Mouse (Mus musculus): ENCODE data around the gene Ccni.

Gene Ccni

GRCm38 (mm10) chr5:93198232-93198631 is 8.1 kb downstream of the Ccni start:
- no peak for DNase-seq (ENCODE audit: low spot score)

- DNase-seq (ENCODE audit: low spot score): no peak
Observed at GRCm38 (mm10) chr5:93190428-93190827, 15.9 kb downstream of the Ccni start.

GRCm38 (mm10) chr5:93189607-93190006 is 16.7 kb downstream of the Ccni start:
- DNase-seq (ENCODE audit: low spot score): no peak

GRCm38 (mm10) chr5:93184548-93184947 is 21.7 kb downstream of the Ccni start:
- no peak for DNase-seq (ENCODE audit: low spot score)

GRCm38 (mm10) chr5:93183311-93183710 is 23.0 kb downstream of the Ccni start:
- no peak for DNase-seq (ENCODE audit: low spot score)

GRCm38 (mm10) chr5:93180252-93180651 is 26.0 kb downstream of the Ccni start:
- DNase-seq (ENCODE audit: low spot score): no peak

- DNase-seq (ENCODE audit: low spot score): no peak
Observed at GRCm38 (mm10) chr5:93178616-93179015, 27.7 kb downstream of the Ccni start.

GRCm38 (mm10) chr5:93174675-93175074 is 31.6 kb downstream of the Ccni start:
- DNase-seq (ENCODE audit: low spot score): no peak

- DNase-seq (ENCODE audit: low spot score): no peak
Observed at GRCm38 (mm10) chr5:93172536-93172935, 33.8 kb downstream of the Ccni start.

GRCm38 (mm10) chr5:93171420-93171819 is 34.9 kb downstream of the Ccni start:
- no peak for DNase-seq (ENCODE audit: low spot score)

- no peak for DNase-seq (ENCODE audit: low spot score)
Observed at GRCm38 (mm10) chr5:93168654-93169053, 37.6 kb downstream of the Ccni start.

GRCm38 (mm10) chr5:93167919-93168516 is 38.3 kb downstream of the Ccni start:
- DNase-seq (ENCODE audit: low spot score): no peak

- peak; percentile 46 for DNase-seq (ENCODE audit: low spot score)
Observed at GRCm38 (mm10) chr5:93163541-93163940, 42.8 kb downstream of the Ccni start.

GRCm38 (mm10) chr5:93154401-93154800 is 51.9 kb downstream of the Ccni start:
- no peak for DNase-seq (ENCODE audit: low spot score)

- DNase-seq (ENCODE audit: low spot score): no peak
Observed at GRCm38 (mm10) chr5:93152451-93152850, 53.8 kb downstream of the Ccni start.

GRCm38 (mm10) chr5:93151985-93152384 is 54.3 kb downstream of the Ccni start:
- no peak for DNase-seq (ENCODE audit: low spot score)

- no peak for DNase-seq (ENCODE audit: low spot score)
Observed at GRCm38 (mm10) chr5:93149969-93150777, 56.1 kb downstream of the Ccni start.

GRCm38 (mm10) chr5:93145504-93145903 is 60.8 kb downstream of the Ccni start:
- DNase-seq (ENCODE audit: low spot score): no peak

- DNase-seq (ENCODE audit: low spot score): no peak
Observed at GRCm38 (mm10) chr5:93144874-93145273, 61.4 kb downstream of the Ccni start.

GRCm38 (mm10) chr5:93143360-93144091 is 62.8 kb downstream of the Ccni start:
- no peak for DNase-seq (ENCODE audit: low spot score)

GRCm38 (mm10) chr5:93140747-93141146 is 65.5 kb downstream of the Ccni start:
- no peak for DNase-seq (ENCODE audit: low spot score)

- no peak for DNase-seq (ENCODE audit: low spot score)
Observed at GRCm38 (mm10) chr5:93139350-93139749, 66.9 kb downstream of the Ccni start.

All from urinary bladder, postnatal 25 days (tissue).